Mouse (Mus musculus) ovary, postnatal 14 days (tissue): ENCODE data around the gene Tln2.

Source experiments
- DNase-seq: peaks from one replicate; pipeline ENCODE4 v3.0.0; 2022; ENCODE audit warnings: low spot score

The Tln2 gene

GRCm38 (mm10) chr9:67208420-67208819, 351.1 kb downstream of the Tln2 start:
- DNase-seq, result no peak

DNA sequence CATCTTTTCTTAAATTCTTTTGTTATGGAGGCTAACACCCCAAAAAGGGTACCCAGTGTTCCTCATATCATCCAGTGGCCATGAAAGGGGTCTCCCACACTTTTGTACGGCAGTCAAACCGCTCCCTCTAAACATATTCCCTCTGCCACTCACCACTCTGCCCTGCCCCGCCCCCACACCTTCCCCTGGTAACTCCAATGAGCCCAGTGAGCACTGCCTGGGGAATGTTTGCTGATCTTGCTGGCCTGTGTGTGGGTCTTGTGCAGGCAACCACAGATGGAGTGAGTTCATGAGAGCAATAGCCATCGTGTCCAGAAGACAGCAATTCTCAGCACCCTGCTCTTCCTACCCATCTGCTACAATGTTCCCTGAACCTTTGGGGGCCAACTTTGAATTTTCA, 354.3 kb downstream of the Tln2 start:
- no peak for DNase-seq

GRCm38 (mm10) chr9:67196609-67197008, 362.9 kb downstream of the Tln2 start:
- no peak for DNase-seq

- DNase-seq, result no peak
Observed at GRCm38 (mm10) chr9:67195306-67195705, 364.2 kb downstream of the Tln2 start.

DNA sequence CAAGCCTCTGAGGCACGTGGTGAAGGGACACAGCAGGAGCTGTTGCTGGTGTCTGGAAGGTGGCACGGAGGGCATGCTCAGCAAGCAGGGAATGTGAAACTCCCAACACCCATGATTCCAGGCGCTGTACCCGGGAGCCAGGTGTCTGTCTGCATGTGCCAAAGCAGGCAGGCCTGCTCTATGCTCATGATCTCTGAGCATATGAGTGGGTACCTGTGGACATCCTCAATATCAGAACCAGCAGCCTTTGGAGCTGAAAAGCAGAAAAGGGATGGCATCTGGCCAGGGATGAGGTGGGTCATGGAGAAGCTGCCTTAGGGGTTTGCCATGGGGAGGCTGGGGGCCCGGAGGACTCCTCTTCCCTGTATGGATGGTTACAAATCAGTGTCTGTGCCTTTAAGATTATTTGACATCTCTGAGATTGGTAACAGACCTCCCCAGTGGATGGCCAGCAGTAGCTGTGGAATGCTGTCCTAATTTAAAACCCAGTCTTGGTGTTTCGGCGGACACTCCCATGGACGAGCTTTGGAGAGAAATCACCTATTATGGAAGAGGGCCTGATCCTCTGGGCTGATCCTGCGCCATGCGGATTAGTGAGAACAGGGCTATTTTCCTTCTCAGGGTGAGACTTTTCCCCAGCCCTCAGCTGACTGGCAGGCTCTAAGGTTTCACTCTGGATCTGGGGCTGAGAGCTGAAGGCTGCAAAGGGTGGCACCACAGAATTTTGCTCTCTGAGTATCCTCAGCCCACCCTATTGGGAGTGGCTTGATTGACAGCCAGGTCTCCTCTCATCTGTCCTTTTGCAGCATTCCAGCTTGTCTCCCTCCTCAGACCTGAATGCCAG, 367.8 kb downstream of the Tln2 start:
- no peak for DNase-seq

- DNase-seq, result no peak
Observed at GRCm38 (mm10) chr9:67187686-67188085, 371.8 kb downstream of the Tln2 start.

- DNase-seq, result no peak
Observed at GRCm38 (mm10) chr9:67187182-67187581, 372.3 kb downstream of the Tln2 start.

- no peak for DNase-seq
Observed at GRCm38 (mm10) chr9:67184556-67184955, 374.9 kb downstream of the Tln2 start.

- no peak for DNase-seq
Observed at GRCm38 (mm10) chr9:67183520-67183919, 376.0 kb downstream of the Tln2 start.

DNA sequence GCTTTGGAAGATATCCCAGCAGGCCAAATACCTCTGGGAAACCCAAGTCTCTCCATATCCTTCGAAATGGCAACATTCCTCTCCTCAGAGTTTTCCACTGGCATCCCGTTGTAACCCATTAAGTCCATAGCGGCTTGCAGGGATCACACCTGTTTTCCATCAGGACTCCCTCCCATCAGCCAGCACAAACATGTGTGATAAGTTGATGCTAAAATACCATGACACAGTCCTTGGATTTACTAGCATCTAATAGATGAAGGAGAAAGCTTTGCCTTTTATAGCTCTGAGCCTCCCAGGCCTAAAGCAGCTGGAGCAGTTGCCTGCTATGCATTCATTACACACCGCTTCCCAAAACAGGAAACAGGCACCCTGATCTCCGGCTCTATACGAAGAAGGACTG, 377.5 kb downstream of the Tln2 start:
- DNase-seq, result no peak

- no peak for DNase-seq
Observed at GRCm38 (mm10) chr9:67178709-67179108, 380.8 kb downstream of the Tln2 start.

GRCm38 (mm10) chr9:67178203-67178602, 381.3 kb downstream of the Tln2 start:
- no peak for DNase-seq

GRCm38 (mm10) chr9:67176073-67176472, 383.4 kb downstream of the Tln2 start:
- DNase-seq, result no peak

DNA sequence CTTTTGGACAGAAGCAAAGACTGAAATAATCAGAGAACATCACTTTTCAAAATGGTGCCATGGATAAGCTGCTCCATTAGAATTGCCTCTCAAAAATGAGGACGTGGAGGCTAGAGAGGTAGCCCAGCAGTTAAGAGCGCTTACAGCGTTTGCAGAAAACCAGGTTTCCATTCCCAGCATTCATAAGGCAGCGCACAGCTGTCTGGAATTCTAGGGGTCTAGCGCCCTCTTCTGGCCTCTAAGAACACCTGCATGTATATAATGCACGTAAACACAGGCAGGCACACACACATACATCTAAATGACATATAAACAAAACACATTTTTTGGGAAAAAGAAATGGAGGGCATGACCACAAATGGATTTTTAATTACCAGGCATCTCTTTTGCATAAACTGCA, 385.7 kb downstream of the Tln2 start:
- no peak for DNase-seq

DNA sequence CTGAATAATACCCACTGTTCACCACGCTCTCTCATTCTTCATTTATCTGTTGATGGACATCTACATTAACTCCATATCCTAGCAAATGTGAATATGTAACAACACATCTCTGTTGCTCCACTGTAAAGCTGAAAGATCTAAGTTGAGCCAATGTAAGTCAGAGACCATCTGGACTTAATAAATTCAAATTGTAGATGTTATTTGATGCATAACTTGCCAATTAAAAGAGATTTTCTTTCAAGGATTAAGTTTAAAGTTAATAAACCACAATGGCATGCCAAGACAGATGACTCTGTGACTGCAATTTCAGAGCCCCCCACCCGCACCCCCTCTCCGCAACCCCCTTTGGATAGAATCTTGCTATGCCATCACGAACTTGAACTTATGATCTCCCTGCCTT, 386.3 kb downstream of the Tln2 start:
- DNase-seq, result no peak

DNA sequence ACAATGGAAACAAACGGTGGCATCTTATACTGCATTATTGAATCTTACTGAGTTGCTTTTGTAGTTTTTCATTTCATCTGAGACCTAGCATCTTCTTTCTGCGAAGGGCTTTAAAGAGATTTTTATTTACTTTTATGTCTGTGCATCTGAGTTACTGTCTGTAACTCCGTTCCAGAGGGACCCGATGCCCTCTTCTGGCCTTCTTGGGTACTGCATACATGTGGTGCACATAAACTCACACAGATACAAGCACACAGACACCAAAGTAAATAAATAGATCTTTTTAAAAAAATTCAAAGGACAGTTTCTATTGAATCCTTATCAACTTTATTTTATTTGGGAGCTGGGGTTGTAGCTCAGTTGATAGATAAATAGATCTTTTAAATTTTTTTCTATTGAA, 388.1 kb downstream of the Tln2 start:
- DNase-seq, result no peak

- DNase-seq, result no peak
Observed at GRCm38 (mm10) chr9:67170759-67171158, 388.7 kb downstream of the Tln2 start.

DNA sequence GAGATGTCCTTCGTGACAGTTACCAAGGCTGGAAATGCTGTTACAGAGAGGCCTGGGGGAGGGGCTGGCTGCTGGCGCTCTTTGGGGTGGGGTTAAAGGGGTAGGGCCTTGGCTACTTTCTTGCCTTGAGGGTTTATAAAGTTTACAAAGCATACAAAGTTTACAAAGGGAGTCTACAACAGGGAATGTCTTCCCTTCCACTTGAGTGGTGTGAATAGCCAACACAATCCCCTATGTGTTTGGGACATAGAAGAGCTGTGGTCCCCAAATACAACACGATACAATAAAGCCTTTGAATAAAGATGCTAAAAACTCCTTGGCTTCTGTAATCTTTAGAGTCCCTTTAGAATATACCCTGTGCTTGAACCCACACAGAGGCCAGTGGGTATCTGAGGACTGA, 389.5 kb downstream of the Tln2 start:
- DNase-seq, result no peak
